Mouse (Mus musculus) thymus, adult 2 months (tissue): Measurements from ENCODE around the gene Klf14.

Source experiments
- CTCF ChIP-seq: fragments of 200-500 bp; IDR thresholded peaks from 2 replicates; pipeline ENCODE4 v1.5.1; 2012; ENCODE audit warnings: mild to moderate bottlenecking, control low read depth, low read length, moderate library complexity, borderline replicate concordance; ENCODE audit not compliant: control insufficient read depth, poor library complexity, insufficient read depth; ENCODE audit errors: extremely low read depth
- POLR2A ChIP-seq: fragments of 200-500 bp; IDR thresholded peaks from 2 replicates; pipeline ENCODE4 v1.6.1; 2012; ENCODE audit warnings: mild to moderate bottlenecking, low read length, control low read depth, moderate library complexity; ENCODE audit not compliant: control insufficient read depth, poor library complexity, insufficient read depth; ENCODE audit errors: extremely low read depth

GRCm38 (mm10) chr6:30986393-30986792, 27.5 kb upstream of the Klf14 start:
- TF ChIP-seq CTCF: no peak
- TF ChIP-seq POLR2A: no peak
